Mouse (Mus musculus) spleen, embryonic (tissue): ENCODE results near the gene Maneal.

ENCODE experiments used
- CTCF ChIA-PET: fragments of 350-600 bp; sonication (Branson Sonifier 250); formaldehyde crosslinking; loops from one replicate; lab custom pipeline; 2022; lab: Charles Lee

Gene Maneal

GRCm38 (mm10) chr4:124849631-124850260 is 12.2 kb downstream of the Maneal start:
- CTCF ChIA-PET: no interaction called here

GRCm38 (mm10) chr4:124847573-124847972 is 14.4 kb downstream of the Maneal start:
- CTCF ChIA-PET: no interaction called here

- CTCF ChIA-PET: no interaction called here
Observed at GRCm38 (mm10) chr4:124843493-124843892, 18.5 kb downstream of the Maneal start.

- CTCF ChIA-PET: no interaction called here
Observed at GRCm38 (mm10) chr4:124840998-124841397, 21.0 kb downstream of the Maneal start.

GRCm38 (mm10) chr4:124838035-124838700 is 23.8 kb downstream of the Maneal start:
- CTCF ChIA-PET: interaction anchor here (0.7 kb wide), 1 partner anchor 609 kb away, joined by 3 read pairs; no protein-coding TSS in a partner anchor

- CTCF ChIA-PET: no interaction called here
Observed at GRCm38 (mm10) chr4:124832796-124833195, 29.2 kb downstream of the Maneal start.

- CTCF ChIA-PET: no interaction called here
Observed at GRCm38 (mm10) chr4:124829671-124830070, 32.3 kb downstream of the Maneal start.

GRCm38 (mm10) chr4:124825371-124825965 is 36.5 kb downstream of the Maneal start:
- CTCF ChIA-PET: no interaction called here

GRCm38 (mm10) chr4:124824967-124825366 is 37.0 kb downstream of the Maneal start:
- CTCF ChIA-PET: no interaction called here

GRCm38 (mm10) chr4:124818832-124819231 is 43.1 kb downstream of the Maneal start:
- CTCF ChIA-PET: no interaction called here

GRCm38 (mm10) chr4:124817803-124818202 is 44.2 kb downstream of the Maneal start:
- CTCF ChIA-PET: no interaction called here

- CTCF ChIA-PET: no interaction called here
Observed at GRCm38 (mm10) chr4:124815901-124816300, 46.1 kb downstream of the Maneal start.

GRCm38 (mm10) chr4:124811347-124811975 is 50.5 kb downstream of the Maneal start:
- CTCF ChIA-PET: no interaction called here

- CTCF ChIA-PET: no interaction called here
Observed at GRCm38 (mm10) chr4:124810056-124810455, 51.9 kb downstream of the Maneal start.

- CTCF ChIA-PET: no interaction called here
Observed at GRCm38 (mm10) chr4:124809136-124809883, 52.7 kb downstream of the Maneal start.

- CTCF ChIA-PET: no interaction called here
Observed at GRCm38 (mm10) chr4:124808511-124808910, 53.5 kb downstream of the Maneal start.
